Mouse (Mus musculus) neutrophil, adult 65 days (primary cell): ENCODE measurements around the gene Exosc9. TPM values are rescaled to one million over a fixed set of nuclear protein-coding genes. Genes with fewer than 3 reads are reported as not detected.

Experiments
- total RNA-seq: library from RNA; stranded (reverse); gene quantifications from 2 replicates; pipeline ENCODE4 v1.2.4, GENCODE M21; 2023

Gene Exosc9
- total RNA-seq = 13.0 and 17.4 TPM in 2 replicates

DNA sequence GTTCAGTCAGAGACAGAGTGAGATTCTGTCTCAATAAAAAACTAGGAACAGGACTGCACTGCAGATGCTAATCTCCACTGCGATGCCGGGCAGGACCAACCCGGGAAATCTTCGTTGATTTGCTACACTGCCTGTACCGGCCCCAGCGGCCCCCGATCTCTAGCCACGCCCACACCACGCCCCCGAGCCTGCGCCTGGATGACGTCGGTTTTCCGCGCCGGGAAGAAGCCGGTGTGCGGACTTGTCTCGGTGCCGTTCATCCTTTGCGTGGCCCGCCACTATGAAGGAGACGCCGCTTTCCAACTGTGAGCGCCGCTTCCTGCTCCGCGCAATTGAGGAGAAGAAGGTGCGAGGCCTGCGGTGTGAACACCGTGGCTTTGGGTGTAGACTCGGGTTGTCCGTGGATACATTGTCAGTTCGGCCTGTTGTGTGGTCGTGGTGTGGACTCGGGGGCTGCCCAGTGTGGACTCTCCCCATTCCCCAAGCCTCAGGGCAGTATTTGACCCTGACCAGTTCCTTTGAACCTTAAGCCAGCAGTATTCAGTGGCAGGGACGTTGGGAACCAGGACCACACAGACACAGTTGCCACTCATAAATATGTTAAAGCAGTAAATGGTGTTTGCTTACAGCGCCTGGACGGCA, at the start of gene Exosc9:
Gene Exosc9 (plus strand): TSS at position 201 of the 642 bp plus-strand sequence.

DNA sequence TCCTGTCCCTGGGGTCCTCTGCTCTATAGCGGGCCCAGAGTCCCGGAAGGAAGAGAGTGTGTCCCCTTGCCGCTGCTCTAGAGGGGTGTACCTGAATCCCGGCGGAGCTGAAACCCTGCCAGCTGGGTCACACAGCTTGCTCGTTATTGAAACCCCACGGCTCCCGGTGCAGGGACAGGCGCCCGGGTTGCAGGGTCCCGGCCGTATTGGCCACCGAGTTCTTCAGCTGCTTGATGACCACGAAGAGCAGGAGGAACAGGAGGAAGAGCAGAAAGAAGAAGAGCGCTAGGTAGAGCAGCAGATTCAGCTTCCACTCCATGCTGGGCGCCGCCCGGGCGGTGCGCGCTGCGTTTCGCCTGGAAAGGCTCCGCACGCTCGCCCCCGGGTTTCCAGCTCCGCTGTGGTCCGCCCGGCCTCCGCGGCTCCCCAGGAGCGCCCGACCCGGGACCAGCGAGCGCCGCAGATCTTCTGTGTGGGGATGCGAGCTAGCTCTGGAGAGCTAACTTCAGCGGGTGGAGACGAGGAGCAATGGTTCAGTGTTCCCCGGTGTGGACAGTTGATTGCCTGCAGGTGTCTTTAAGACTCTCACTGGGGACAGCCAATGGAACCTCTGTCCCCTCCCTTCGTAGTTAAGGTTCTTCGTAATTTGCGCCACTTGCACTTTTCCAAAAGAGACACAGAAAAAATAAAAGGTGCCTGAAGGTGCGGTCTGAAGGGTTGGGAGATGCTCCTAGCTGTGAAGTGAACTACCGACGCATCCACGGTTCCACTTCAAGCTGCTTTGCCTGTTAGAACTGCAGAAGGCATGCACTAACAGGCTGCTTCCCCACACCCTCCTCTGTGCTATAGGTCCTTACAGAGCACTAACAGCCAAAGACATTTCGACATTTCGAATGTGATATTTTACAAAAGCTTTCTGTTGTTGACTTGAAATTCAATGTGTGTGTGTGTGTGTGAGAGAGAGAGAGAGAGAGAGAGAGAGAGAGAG, 31.0 kb upstream of the Exosc9 start, which contains the start of gene Gm11549:
Gene Gm11549 (minus strand): TSS at position 741 of the 988 bp plus-strand sequence.

DNA sequence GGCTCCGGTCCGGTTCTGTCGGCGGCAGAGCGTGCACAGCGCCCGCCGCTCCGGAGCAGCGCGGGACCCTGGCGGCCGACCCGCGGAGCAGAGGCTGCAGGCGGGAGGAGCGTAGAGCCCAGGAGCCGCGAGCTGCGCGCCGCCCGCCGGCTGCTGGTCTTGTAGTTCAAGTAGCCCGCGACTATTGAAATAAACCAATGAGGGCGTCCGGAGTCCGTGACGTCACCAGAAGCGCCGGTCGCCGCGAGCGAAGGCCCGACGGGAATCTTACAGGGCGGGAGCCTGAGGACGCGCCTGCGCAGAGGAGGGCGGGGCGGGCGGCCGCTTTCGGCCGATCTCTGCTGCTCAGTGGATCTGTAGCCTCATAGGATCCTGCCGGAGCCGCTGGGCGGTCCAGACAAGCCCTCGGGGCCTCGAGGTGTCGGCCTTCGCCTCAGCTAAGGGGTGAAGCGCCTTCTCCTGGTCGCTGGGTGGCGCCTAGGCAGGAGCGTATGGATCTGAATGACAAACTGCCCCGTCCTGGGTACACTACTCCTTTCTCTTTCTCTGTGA, 19.5 kb downstream of the Exosc9 start, which contains the start of gene Ccna2:
Gene Ccna2 (minus strand): TSS at position 324 of the 552 bp plus-strand sequence.

DNA sequence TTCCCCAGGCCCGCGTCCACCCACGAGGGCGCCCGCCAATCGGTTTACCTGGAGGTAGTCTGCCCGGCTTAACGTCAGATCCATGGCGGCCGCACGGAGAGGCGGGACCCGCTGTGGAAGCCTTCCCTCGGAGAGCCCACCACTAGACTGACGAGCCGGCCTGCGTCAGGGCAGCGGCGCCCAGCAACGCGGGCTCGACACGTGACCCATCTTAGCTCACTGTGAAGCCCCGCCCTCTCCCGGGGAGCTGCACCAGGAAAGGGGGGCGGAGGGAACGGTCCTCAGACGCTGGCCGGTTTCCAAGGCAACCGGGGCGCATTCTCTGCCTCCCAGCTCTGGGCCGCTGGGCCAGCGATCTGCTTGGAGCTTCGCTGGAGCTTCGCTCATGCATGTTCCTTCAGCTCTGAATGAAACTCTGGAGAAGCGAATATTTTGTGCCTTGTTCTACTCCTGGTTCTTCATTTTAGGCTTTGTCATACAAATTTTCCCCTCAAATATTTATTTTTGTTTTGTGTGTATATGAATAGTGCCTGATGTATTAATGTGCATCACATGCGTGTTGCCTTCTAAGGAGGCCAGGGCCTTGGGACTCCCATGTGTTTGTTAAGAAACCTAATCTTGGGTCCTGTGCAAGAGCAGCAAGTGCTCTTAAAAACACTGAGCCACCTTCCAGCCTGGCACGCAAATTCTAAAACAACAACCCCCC, 60.9 kb downstream of the Exosc9 start, which contains the start of gene Bbs7:
Gene Bbs7 (minus strand): TSS at position 276 of the 706 bp plus-strand sequence.

Other genes starting within 250 kb of the Exosc9 start
- gene Anxa5, start 76.7 kb upstream of the Exosc9 start, total RNA-seq = 123 and 154 TPM in 2 replicates
- not detected in 2 replicates for gene 1810062G17Rik, start 76.7 kb upstream of the Exosc9 start, total RNA-seq
- not detected in 2 replicates for gene Gm11549, start 30.8 kb upstream of the Exosc9 start, total RNA-seq
- gene Ccna2, start 19.5 kb downstream of the Exosc9 start, total RNA-seq = 60.7 and 61.0 TPM in 2 replicates
- 0.28 and 0.39 TPM in 2 replicates for gene Bbs7, start 60.9 kb downstream of the Exosc9 start, total RNA-seq
- not detected in 2 replicates for gene Trpc3, start 137.6 kb downstream of the Exosc9 start, total RNA-seq